Mouse (Mus musculus): ENCODE measurements around the gene Rgl1. TPM values are rescaled to one million over a fixed set of nuclear protein-coding genes. Genes with fewer than 3 reads are reported as not detected.

Rgl1 gene
- polyA plus RNA-seq, 1 experiment: 7.1 TPM

GRCm38 (mm10) chr1:152743095-152743826, 22.9 kb downstream of the Rgl1 start:
- WGBS: 92% methylated on average over 15 of the region's 15 CpGs
- no peak for TF ChIP-seq CTCF (IDR thresholded peaks at IDR 0.05; ENCODE audit: borderline replicate concordance, control insufficient read depth, extremely low read depth, insufficient read depth, low read length, poor library complexity)
- no peak for TF ChIP-seq POLR2A (IDR thresholded peaks at IDR 0.05; ENCODE audit: control insufficient read depth, extremely low read depth, insufficient read depth, low read length, poor library complexity)
- Histone ChIP-seq H3K36me3 (ENCODE audit: control insufficient read depth, insufficient read depth, low read length) (no peaks in the 10 kb centered on the region), H3K27me3 (ENCODE audit: control insufficient read depth, insufficient read depth, low read length) (no peaks in the 10 kb centered on the region), H3K27ac (ENCODE audit: control insufficient read depth, insufficient read depth, low read length) (no peak overlapping the region), H3K4me3 (ENCODE audit: control insufficient read depth, insufficient read depth, low read length) (no peak overlapping the region), H3K4me1 (replicated peaks; ENCODE audit: control insufficient read depth, insufficient read depth, low read length) (no peaks in the 10 kb centered on the region)
- DNase-seq: no peak

- TF ChIP-seq CTCF (IDR thresholded peaks at IDR 0.05; ENCODE audit: borderline replicate concordance, control insufficient read depth, extremely low read depth, insufficient read depth, low read length, poor library complexity) (no peak), POLR2A (IDR thresholded peaks at IDR 0.05; ENCODE audit: control insufficient read depth, extremely low read depth, insufficient read depth, low read length, poor library complexity) (no peak)
- 96% methylated on average over 11 of the region's 11 CpGs for WGBS
- Histone ChIP-seq H3K4me3 (ENCODE audit: control insufficient read depth, insufficient read depth, low read length) (no peak overlapping the region), H3K27ac (ENCODE audit: control insufficient read depth, insufficient read depth, low read length) (no peak overlapping the region), H3K27me3 (ENCODE audit: control insufficient read depth, insufficient read depth, low read length) (no peaks in the 10 kb centered on the region), H3K4me1 (replicated peaks; ENCODE audit: control insufficient read depth, insufficient read depth, low read length) (no peaks in the 10 kb centered on the region), H3K36me3 (ENCODE audit: control insufficient read depth, insufficient read depth, low read length) (no peaks in the 10 kb centered on the region)
- DNase-seq: no peak
These were observed 26.8 kb downstream of the Rgl1 start for GRCm38 (mm10) chr1:152739374-152739773.

- no peak for TF ChIP-seq POLR2A (IDR thresholded peaks at IDR 0.05; ENCODE audit: control insufficient read depth, extremely low read depth, insufficient read depth, low read length, poor library complexity)
- no peak for TF ChIP-seq CTCF (IDR thresholded peaks at IDR 0.05; ENCODE audit: borderline replicate concordance, control insufficient read depth, extremely low read depth, insufficient read depth, low read length, poor library complexity)
- WGBS: 98% methylated on average over 9 of the region's 9 CpGs
- no peak overlapping the region for H3K4me3 ChIP-seq (ENCODE audit: control insufficient read depth, insufficient read depth, low read length)
- no peak overlapping the region for H3K27ac ChIP-seq (ENCODE audit: control insufficient read depth, insufficient read depth, low read length)
- H3K36me3 ChIP-seq (ENCODE audit: control insufficient read depth, insufficient read depth, low read length): no peaks in the 10 kb centered on the region
- H3K27me3 ChIP-seq (ENCODE audit: control insufficient read depth, insufficient read depth, low read length): no peaks in the 10 kb centered on the region
- no peak for DNase-seq
- H3K4me1 ChIP-seq (replicated peaks; ENCODE audit: control insufficient read depth, insufficient read depth, low read length): no peaks in the 10 kb centered on the region
These were observed 27.4 kb downstream of the Rgl1 start for GRCm38 (mm10) chr1:152738793-152739192.

- no peaks in the 10 kb centered on the region for H3K36me3 ChIP-seq (ENCODE audit: control insufficient read depth, insufficient read depth, low read length)
- no peak overlapping the region for H3K27ac ChIP-seq (ENCODE audit: control insufficient read depth, insufficient read depth, low read length)
- no peak overlapping the region for H3K4me3 ChIP-seq (ENCODE audit: control insufficient read depth, insufficient read depth, low read length)
- no peaks in the 10 kb centered on the region for H3K4me1 ChIP-seq (replicated peaks; ENCODE audit: control insufficient read depth, insufficient read depth, low read length)
- H3K27me3 ChIP-seq (ENCODE audit: control insufficient read depth, insufficient read depth, low read length): no peaks in the 10 kb centered on the region
- TF ChIP-seq POLR2A (IDR thresholded peaks at IDR 0.05; ENCODE audit: control insufficient read depth, extremely low read depth, insufficient read depth, low read length, poor library complexity): no peak
- no peak for TF ChIP-seq CTCF (IDR thresholded peaks at IDR 0.05; ENCODE audit: borderline replicate concordance, control insufficient read depth, extremely low read depth, insufficient read depth, low read length, poor library complexity)
- no peak for DNase-seq
- 64% methylated on average over 4 of the region's 5 CpGs for WGBS
These were observed 38.4 kb downstream of the Rgl1 start for GRCm38 (mm10) chr1:152727604-152728236.

DNA sequence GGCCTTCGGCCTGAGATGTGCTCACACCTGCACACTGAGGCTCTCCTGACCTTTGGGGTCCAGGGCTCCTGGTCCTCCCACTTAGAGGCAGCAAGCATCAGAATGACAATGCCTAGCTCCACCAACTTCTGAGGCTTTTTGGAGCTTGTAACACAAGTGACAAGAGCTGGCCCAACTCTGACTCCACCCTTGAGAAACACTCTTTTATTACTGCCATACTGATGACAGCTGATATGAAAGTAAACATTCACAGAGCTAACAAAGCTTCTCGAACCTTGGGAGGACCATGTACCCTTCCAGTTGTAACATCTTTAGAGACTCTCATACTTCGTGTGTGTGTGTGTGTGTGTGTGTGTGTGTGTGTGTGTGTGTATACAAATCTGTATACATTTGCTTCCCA, 40.1 kb downstream of the Rgl1 start:
- Histone ChIP-seq H3K27me3 (ENCODE audit: control insufficient read depth, insufficient read depth, low read length) (no peaks in the 10 kb centered on the region), H3K36me3 (ENCODE audit: control insufficient read depth, insufficient read depth, low read length) (no peaks in the 10 kb centered on the region), H3K27ac (ENCODE audit: control insufficient read depth, insufficient read depth, low read length) (no peak overlapping the region), H3K4me3 (ENCODE audit: control insufficient read depth, insufficient read depth, low read length) (no peak overlapping the region), H3K4me1 (replicated peaks; ENCODE audit: control insufficient read depth, insufficient read depth, low read length) (no peaks in the 10 kb centered on the region)
- TF ChIP-seq CTCF (IDR thresholded peaks at IDR 0.05; ENCODE audit: borderline replicate concordance, control insufficient read depth, extremely low read depth, insufficient read depth, low read length, poor library complexity) (no peak), POLR2A (IDR thresholded peaks at IDR 0.05; ENCODE audit: control insufficient read depth, extremely low read depth, insufficient read depth, low read length, poor library complexity) (no peak)
- whole genome bisulfite sequencing: 85% methylated on average over 3 of the region's 3 CpGs
- no peak for DNase-seq

DNA sequence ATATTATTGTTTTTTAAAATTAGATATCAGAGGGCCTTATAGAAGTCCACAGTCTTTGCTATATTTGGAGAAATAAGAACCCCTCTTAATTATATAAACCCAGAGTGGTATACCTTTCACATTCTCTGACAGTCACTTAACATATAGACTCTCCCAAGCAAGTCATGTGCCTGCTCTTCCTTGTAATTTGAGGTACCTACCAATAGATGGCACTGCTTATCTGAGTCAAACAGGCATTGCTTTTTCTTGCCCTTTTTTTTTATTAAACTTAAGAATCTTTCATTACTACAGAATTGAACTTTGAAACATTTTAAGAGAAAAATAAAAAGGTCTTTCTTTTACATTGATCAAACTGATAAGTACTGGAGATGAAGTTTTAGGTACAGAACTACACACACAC, 41.9 kb downstream of the Rgl1 start:
- no peak for DNase-seq

More for the DNA sequence above, 41.9 kb downstream of the Rgl1 start:
- Histone ChIP-seq H3K27me3 (ENCODE audit: control insufficient read depth, insufficient read depth, low read length) (no peaks in the 10 kb centered on the region), H3K4me3 (ENCODE audit: control insufficient read depth, insufficient read depth, low read length) (no peak overlapping the region), H3K36me3 (ENCODE audit: control insufficient read depth, insufficient read depth, low read length) (no peaks in the 10 kb centered on the region), H3K4me1 (replicated peaks; ENCODE audit: control insufficient read depth, insufficient read depth, low read length) (no peaks in the 10 kb centered on the region), H3K27ac (ENCODE audit: control insufficient read depth, insufficient read depth, low read length) (no peak overlapping the region)
- TF ChIP-seq CTCF (IDR thresholded peaks at IDR 0.05; ENCODE audit: borderline replicate concordance, control insufficient read depth, extremely low read depth, insufficient read depth, low read length, poor library complexity) (no peak), POLR2A (IDR thresholded peaks at IDR 0.05; ENCODE audit: control insufficient read depth, extremely low read depth, insufficient read depth, low read length, poor library complexity) (no peak)
